Mouse (Mus musculus) embryonic facial prominence, embryonic 13.5 days (tissue): Measurements from ENCODE around the gene Syngr2. TPM values are rescaled to one million over a fixed set of nuclear protein-coding genes. Genes with fewer than 3 reads are reported as not detected.

Experiments
- ATAC-seq: fragments of 200-750 bp; cut with Nextera tagmentation; 2 replicates; pipeline ENCODE4 v1.8.0; 2017; ENCODE audit warnings: low read depth; ENCODE audit not compliant: insufficient number of reproducible peaks, insufficient read depth, low FRiP score, low TSS enrichment
- H3K27ac ChIP-seq: fragments of 300-500 bp; sonication (generic); 2 replicates; pipeline ENCODE4 v1.5.1; 2015; ENCODE audit warnings: moderate library complexity, mild to moderate bottlenecking, inconsistent platforms
- H3K27me3 ChIP-seq: fragments of 300-500 bp; sonication (generic); 2 replicates; pipeline ENCODE4 v1.6.1; 2015; ENCODE audit warnings: mild to moderate bottlenecking, inconsistent platforms
- H3K36me3 ChIP-seq: fragments of 300-500 bp; sonication (generic); 2 replicates; pipeline ENCODE4 v1.6.1; 2015; ENCODE audit warnings: mild to moderate bottlenecking, inconsistent platforms
- H3K4me1 ChIP-seq: fragments of 300-500 bp; sonication (generic); 2 replicates; pipeline ENCODE4 v1.6.1; 2015; ENCODE audit warnings: inconsistent platforms
- H3K4me2 ChIP-seq: fragments of 300-500 bp; sonication (generic); 2 replicates; pipeline ENCODE4 v1.6.1; 2015; ENCODE audit warnings: moderate library complexity, mild to moderate bottlenecking, inconsistent platforms
- H3K4me3 ChIP-seq: fragments of 300-500 bp; sonication (generic); 2 replicates; pipeline ENCODE4 v1.5.1; 2015; ENCODE audit warnings: mild to moderate bottlenecking, inconsistent platforms
- H3K9ac ChIP-seq: fragments of 300-500 bp; sonication (generic); 2 replicates; pipeline ENCODE4 v1.6.1; 2015; ENCODE audit warnings: mild to moderate bottlenecking, inconsistent platforms
- H3K9me3 ChIP-seq: fragments of 300-500 bp; sonication (generic); 2 replicates; pipeline ENCODE4 v1.6.1; 2016; ENCODE audit warnings: inconsistent platforms
- WGBS: fragments of 180-500 bp; shearing (Covaris S2); methylation state at CpG from one replicate; pipeline ENCODE4 v1.1.7; 2015; ENCODE audit warnings: mixed read lengths; 5-methylcytosine and 5-hydroxymethylcytosine counted together
- polyA plus RNA-seq: library from polyadenylated mRNA; unstranded; fragments of >200 nt; fragmentation: Nextera tagmentation; extraction: Ambion mirVana; gene quantifications from 2 replicates; pipeline ENCODE4 v1.2.1, GENCODE M21; 2015

The Syngr2 gene
- polyA plus RNA-seq, 1 experiment from 2014 or later, result 43.4 TPM

GRCm38 (mm10) chr11:117796954-117797353 is 12.5 kb upstream of the Syngr2 start:
- Histone ChIP-seq H3K36me3 (no peaks in the 10 kb centered on the region), H3K27ac (no peak overlapping the region), H3K27me3 (no peaks in the 10 kb centered on the region), H3K4me3 (no peak overlapping the region), H3K4me1 (peaks cover 17% of the 10 kb centered on the region), H3K9me3 (peaks cover 5% of the 10 kb centered on the region; the same call in 1 of the 2 replicates), H3K9ac (no peak overlapping the region), H3K4me2 (no peak overlapping the region)
- WGBS, result 37% methylated on average over 5 of the region's 5 CpGs
- no peak for ATAC-seq

- Histone ChIP-seq H3K4me1 (peaks cover 10% of the 10 kb centered on the region), H3K9me3 (peaks cover 5% of the 10 kb centered on the region; the same call in 1 of the 2 replicates), H3K36me3 (no peaks in the 10 kb centered on the region), H3K27ac (no peak within 1 kb of the TSS), H3K4me2 (no peak within 1 kb of the TSS), H3K9ac (0 out of 2 replicates have a peak within 1 kb of the TSS, but pooled peaks have one; percentile 37), H3K4me3 (no peak within 1 kb of the TSS), H3K27me3 (no peaks in the 10 kb centered on the region)
- WGBS, result 53% methylated on average over 9 of the region's 9 CpGs
- ATAC-seq, result no peak
These were observed 11.8 kb upstream of the Syngr2 start, which contains the start of gene 6030468B19Rik for GRCm38 (mm10) chr11:117797511-117798159. TSS of gene 6030468B19Rik (plus strand) at chr11:117797660.

- Histone ChIP-seq H3K27ac (no peak overlapping the region), H3K4me2 (no peak overlapping the region), H3K9me3 (peaks cover 5% of the 10 kb centered on the region; the same call in 1 of the 2 replicates), H3K27me3 (no peaks in the 10 kb centered on the region), H3K36me3 (no peaks in the 10 kb centered on the region), H3K4me3 (no peak overlapping the region), H3K4me1 (peaks cover 9% of the 10 kb centered on the region), H3K9ac (0 out of 2 replicates have a peak overlapping the region, but pooled peaks have one; percentile 37)
- 0 out of 2 replicates have a peak, but pooled peaks have one; percentile 23 for ATAC-seq
- WGBS, result 44% methylated on average over 2 of the region's 2 CpGs
These were observed 11.3 kb upstream of the Syngr2 start for GRCm38 (mm10) chr11:117798160-117798541.

- H3K9ac ChIP-seq, result no peak overlapping the region
- ATAC-seq, result no peak
- no peaks in the 10 kb centered on the region for H3K27me3 ChIP-seq
- H3K36me3 ChIP-seq, result no peaks in the 10 kb centered on the region
- WGBS, result 69% methylated on average over 5 of the region's 5 CpGs
- no peak overlapping the region for H3K4me2 ChIP-seq
- H3K27ac ChIP-seq, result no peak overlapping the region
- peaks cover 6% of the 10 kb centered on the region for H3K4me1 ChIP-seq
- H3K4me3 ChIP-seq, result no peak overlapping the region
- peaks cover 5% of the 10 kb centered on the region; the same call in 1 of the 2 replicates for H3K9me3 ChIP-seq
These were observed 10.3 kb upstream of the Syngr2 start for GRCm38 (mm10) chr11:117799174-117799573.

GRCm38 (mm10) chr11:117800038-117800437 is 9.4 kb upstream of the Syngr2 start:
- no peak for ATAC-seq
- H3K36me3 ChIP-seq, result no peaks in the 10 kb centered on the region
- no peaks in the 10 kb centered on the region for H3K27me3 ChIP-seq
- no peak overlapping the region for H3K9ac ChIP-seq
- no peak overlapping the region for H3K4me2 ChIP-seq
- peaks cover 5% of the 10 kb centered on the region; the same call in 1 of the 2 replicates for H3K4me1 ChIP-seq
- H3K4me3 ChIP-seq, result no peak overlapping the region
- 71% methylated on average over 7 of the region's 7 CpGs for WGBS
- H3K27ac ChIP-seq, result no peak overlapping the region
- peaks cover 5% of the 10 kb centered on the region; the same call in 1 of the 2 replicates for H3K9me3 ChIP-seq

GRCm38 (mm10) chr11:117801650-117802049 is 7.8 kb upstream of the Syngr2 start:
- no peaks in the 10 kb centered on the region for H3K27me3 ChIP-seq
- no peaks in the 10 kb centered on the region for H3K36me3 ChIP-seq
- no peak for ATAC-seq
- peaks cover 5% of the 10 kb centered on the region; the same call in 1 of the 2 replicates for H3K9me3 ChIP-seq
- H3K4me1 ChIP-seq, result peaks cover 5% of the 10 kb centered on the region; the same call in 1 of the 2 replicates
- WGBS, result 42% methylated on average over 7 of the region's 7 CpGs
- H3K9ac ChIP-seq, result no peak overlapping the region
- no peak overlapping the region for H3K27ac ChIP-seq
- H3K4me3 ChIP-seq, result no peak overlapping the region
- no peak overlapping the region for H3K4me2 ChIP-seq

- Histone ChIP-seq H3K27ac (no peak overlapping the region), H3K9ac (no peak overlapping the region), H3K36me3 (no peaks in the 10 kb centered on the region), H3K4me1 (peaks cover 5% of the 10 kb centered on the region; the same call in 1 of the 2 replicates), H3K4me3 (no peak overlapping the region), H3K9me3 (peaks cover 5% of the 10 kb centered on the region; the same call in 1 of the 2 replicates), H3K4me2 (no peak overlapping the region), H3K27me3 (no peaks in the 10 kb centered on the region)
- no peak for ATAC-seq
- WGBS, result 90% methylated on average over 3 of the region's 3 CpGs
These were observed 6.2 kb upstream of the Syngr2 start for GRCm38 (mm10) chr11:117803166-117803688.

GRCm38 (mm10) chr11:117806781-117807180 is 2.7 kb upstream of the Syngr2 start:
- Histone ChIP-seq H3K27ac (no peak overlapping the region), H3K4me2 (no peak overlapping the region), H3K27me3 (no peaks in the 10 kb centered on the region), H3K4me3 (no peak overlapping the region), H3K36me3 (peaks cover under 1% of the 10 kb centered on the region; the same call in 1 of the 2 replicates), H3K4me1 (peaks cover 24% of the 10 kb centered on the region), H3K9me3 (no peaks in the 10 kb centered on the region), H3K9ac (no peak overlapping the region)
- ATAC-seq, result no peak
- WGBS, result 94% methylated on average over 6 of the region's 6 CpGs

- H3K36me3 ChIP-seq, result peaks cover 38% of the 10 kb centered on the region
- peak overlapping the region; percentile 100 for H3K4me2 ChIP-seq
- peaks cover 24% of the 10 kb centered on the region for H3K4me1 ChIP-seq
- H3K4me3 ChIP-seq, result peak overlapping the region; percentile 86
- H3K27ac ChIP-seq, result peak overlapping the region; percentile 71
- H3K27me3 ChIP-seq, result no peaks in the 10 kb centered on the region
- H3K9ac ChIP-seq, result peak overlapping the region; percentile 77
- H3K9me3 ChIP-seq, result no peaks in the 10 kb centered on the region
- ATAC-seq, result peak; percentile 57
- under 1% methylated on average over 21 of the region's 21 CpGs for WGBS
These were observed 1.1 kb downstream of the Syngr2 start for GRCm38 (mm10) chr11:117810401-117811046.

- Histone ChIP-seq H3K9ac (0 out of 2 replicates have a peak overlapping the region, but pooled peaks have one; percentile 27), H3K4me3 (no peak overlapping the region), H3K4me1 (peaks cover 23% of the 10 kb centered on the region), H3K27ac (no peak overlapping the region), H3K27me3 (no peaks in the 10 kb centered on the region), H3K36me3 (peaks cover 70% of the 10 kb centered on the region), H3K9me3 (no peaks in the 10 kb centered on the region), H3K4me2 (no peak overlapping the region)
- WGBS, result 83% methylated on average over 5 of the region's 5 CpGs
- ATAC-seq, result no peak
These were observed 4.4 kb downstream of the Syngr2 start for GRCm38 (mm10) chr11:117813867-117814266.

- Histone ChIP-seq H3K36me3 (peaks cover 75% of the 10 kb centered on the region), H3K9me3 (no peaks in the 10 kb centered on the region), H3K4me3 (no peak overlapping the region), H3K27ac (no peak overlapping the region), H3K4me2 (no peak overlapping the region), H3K27me3 (no peaks in the 10 kb centered on the region), H3K4me1 (peaks cover 17% of the 10 kb centered on the region), H3K9ac (no peak overlapping the region)
- ATAC-seq, result no peak
- WGBS, result 95% methylated on average over 6 of the region's 6 CpGs
These were observed 5.4 kb downstream of the Syngr2 start for GRCm38 (mm10) chr11:117814704-117815366.
